Mouse (Mus musculus) heart, embryonic 15.5 days (tissue): ENCODE data around the gene Gins2. TPM values are rescaled to one million over a fixed set of nuclear protein-coding genes. Genes with fewer than 3 reads are reported as not detected.

ENCODE experiments used
- ATAC-seq: fragments of 200-750 bp; cut with Nextera tagmentation; replicated peaks from 2 replicates; pipeline ENCODE4 v1.8.0; 2017; ENCODE audit warnings: low read depth, moderate TSS enrichment; ENCODE audit not compliant: insufficient number of reproducible peaks, insufficient read depth, low FRiP score
- H3K27ac ChIP-seq: fragments of 300-500 bp; sonication (generic); 2 replicates; pipeline ENCODE4 v1.5.1; 2015; ENCODE audit warnings: mild to moderate bottlenecking, inconsistent platforms
- H3K27me3 ChIP-seq: fragments of 300-500 bp; sonication (generic); 2 replicates; pipeline ENCODE4 v1.6.1; 2015; ENCODE audit warnings: inconsistent platforms
- H3K36me3 ChIP-seq: fragments of 300-500 bp; sonication (generic); 2 replicates; pipeline ENCODE4 v1.6.1; 2015; ENCODE audit warnings: mild to moderate bottlenecking, inconsistent platforms
- H3K4me1 ChIP-seq: fragments of 300-500 bp; sonication (generic); replicated peaks from 2 replicates; pipeline ENCODE4 v1.6.1; 2015; ENCODE audit warnings: inconsistent platforms
- H3K4me2 ChIP-seq: fragments of 300-500 bp; sonication (generic); 2 replicates; pipeline ENCODE4 v1.6.1; 2015; ENCODE audit warnings: inconsistent platforms, mild to moderate bottlenecking, moderate library complexity
- H3K4me3 ChIP-seq: fragments of 300-500 bp; sonication (generic); 2 replicates; pipeline ENCODE4 v1.5.1; 2015; ENCODE audit warnings: mild to moderate bottlenecking, inconsistent platforms
- H3K9ac ChIP-seq: fragments of 300-500 bp; sonication (generic); 2 replicates; pipeline ENCODE4 v1.6.1; 2015; ENCODE audit warnings: mild to moderate bottlenecking, inconsistent platforms
- H3K9me3 ChIP-seq: fragments of 300-500 bp; sonication (generic); replicated peaks from 2 replicates; pipeline ENCODE4 v1.6.1; 2016; ENCODE audit warnings: inconsistent platforms
- WGBS: fragments of 180-500 bp; shearing (Covaris S2); methylation state at CpG from one replicate; pipeline ENCODE4 v1.1.7; 2015; ENCODE audit warnings: mixed read lengths; 5-methylcytosine and 5-hydroxymethylcytosine counted together
- polyA plus RNA-seq: library from polyadenylated mRNA; unstranded; fragments of >200 nt; fragmentation: Nextera tagmentation; extraction: Ambion mirVana; gene quantifications from 2 replicates; pipeline ENCODE4 v1.2.1, GENCODE M21; 2015

Gene Gins2
- polyA plus RNA-seq, 1 experiment from 2014 or later = 43.9 TPM

DNA sequence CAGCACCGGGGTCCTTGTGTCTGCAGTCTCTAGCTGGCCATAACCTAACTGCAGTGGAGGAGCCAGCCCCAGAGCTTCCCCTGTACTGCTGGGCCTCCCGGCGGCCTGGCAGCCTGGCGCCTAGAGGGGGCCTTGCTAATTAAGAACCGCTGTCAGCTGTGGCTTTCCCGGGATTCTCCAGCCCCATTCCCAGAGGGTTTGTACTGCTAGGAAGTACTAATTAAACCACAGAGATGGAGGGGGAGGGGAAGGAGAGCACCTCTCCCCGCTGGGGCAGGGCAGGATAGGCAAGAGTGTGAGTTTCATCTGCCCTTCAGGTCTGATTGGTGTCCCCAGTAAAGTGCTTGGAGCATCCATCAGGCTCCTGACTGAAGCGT lies 25.8 kb downstream of the Gins2 start:
- Histone ChIP-seq H3K9me3 (no peaks in the 10 kb centered on the region), H3K36me3 (peaks cover 28% of the 10 kb centered on the region), H3K4me1 (peaks cover 80% of the 10 kb centered on the region), H3K9ac (peak overlapping the region; percentile 25), H3K27ac (peak overlapping the region; percentile 89), H3K27me3 (no peaks in the 10 kb centered on the region), H3K4me2 (peak overlapping the region; percentile 37), H3K4me3 (no peak overlapping the region)
- WGBS = 15% methylated on average over 8 of the region's 8 CpGs
- ATAC-seq = peak; percentile 0; the same call in 1 of the 2 replicates

DNA sequence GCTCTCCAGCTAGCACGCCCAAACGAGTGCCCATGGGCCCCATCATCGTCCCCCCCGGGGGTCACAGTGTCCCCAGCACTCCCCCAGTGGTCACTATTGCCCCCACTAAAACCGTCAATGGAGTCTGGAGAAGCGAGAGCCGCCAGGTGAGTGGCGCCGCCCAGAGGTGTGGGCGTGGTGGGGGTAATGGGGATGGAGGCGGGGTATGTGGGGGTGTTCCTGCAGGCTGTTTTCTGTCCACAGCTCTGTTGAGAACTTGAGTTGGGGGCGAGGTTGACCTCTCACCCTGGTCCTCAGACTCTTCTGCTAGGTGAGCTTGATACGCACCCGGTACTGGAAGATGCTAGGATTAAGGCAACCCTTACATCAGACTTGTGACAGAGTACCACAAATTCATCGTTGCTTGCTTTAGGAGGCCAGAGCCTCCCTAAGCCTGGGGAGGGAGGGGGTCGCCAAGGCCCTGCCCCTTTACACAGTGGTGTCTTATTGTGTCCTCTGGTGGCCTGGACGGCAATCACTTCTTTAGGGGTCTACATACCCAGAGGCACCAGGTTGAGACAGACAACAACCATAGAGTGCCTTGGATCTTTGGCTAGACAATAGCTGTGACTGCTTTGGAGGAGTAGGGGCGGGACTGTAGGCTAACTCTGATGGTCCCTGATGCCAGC lies 26.3 kb downstream of the Gins2 start:
- no peak for ATAC-seq
- Histone ChIP-seq H3K27ac (peak overlapping the region; percentile 89), H3K36me3 (peaks cover 23% of the 10 kb centered on the region), H3K4me1 (peaks cover 86% of the 10 kb centered on the region), H3K4me3 (no peak overlapping the region), H3K4me2 (peak overlapping the region; percentile 37; the same call in 1 of the 2 replicates), H3K27me3 (no peaks in the 10 kb centered on the region), H3K9ac (peak overlapping the region; percentile 25), H3K9me3 (no peaks in the 10 kb centered on the region)
- WGBS = 77% methylated on average over 18 of the region's 18 CpGs

DNA sequence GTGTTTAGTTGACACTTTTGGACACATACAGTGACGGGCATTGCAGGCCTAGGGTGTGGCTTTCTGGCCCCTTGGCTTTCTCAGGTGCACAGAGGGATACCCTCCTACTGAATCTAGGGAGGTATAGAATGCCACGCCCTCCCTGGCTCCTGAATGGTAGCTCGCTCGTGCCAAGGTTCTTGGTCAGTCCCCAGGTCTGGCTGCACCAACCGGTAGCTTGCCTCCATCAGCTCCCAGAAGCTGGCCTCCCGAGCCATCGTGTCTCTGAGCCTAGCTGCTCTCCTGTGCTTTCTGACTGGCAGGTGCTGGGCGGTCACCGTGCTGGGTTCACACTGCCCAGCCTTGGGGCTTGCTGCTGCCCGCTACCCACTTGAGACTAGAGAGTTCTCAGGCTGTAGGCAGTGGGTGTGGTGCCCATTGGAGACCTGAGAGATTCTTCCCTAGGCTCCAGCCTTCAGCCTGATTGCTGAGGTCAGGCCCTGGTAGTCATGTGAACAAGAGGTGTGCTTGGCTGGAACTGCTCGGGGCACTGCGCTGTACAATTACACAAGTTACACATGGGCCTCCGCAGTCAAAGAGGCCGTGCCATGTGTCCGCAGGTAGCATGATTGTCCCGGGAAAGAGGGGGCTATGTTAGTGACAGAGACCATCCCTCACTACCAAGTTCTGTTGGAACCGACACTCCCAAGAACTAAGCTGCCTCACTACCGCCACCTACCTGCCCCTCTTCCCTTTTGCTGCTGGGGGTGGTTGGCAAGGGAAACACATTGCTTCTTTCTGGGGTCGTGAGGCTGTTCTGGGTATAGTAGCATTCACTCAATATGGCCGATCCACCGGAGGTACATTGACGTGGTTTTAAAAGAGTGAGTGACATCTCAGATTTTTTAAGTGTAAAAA lies 27.3 kb downstream of the Gins2 start:
- WGBS = 65% methylated on average over 22 of the region's 22 CpGs
- Histone ChIP-seq H3K27ac (peak overlapping the region; percentile 89; the same call in 1 of the 2 replicates), H3K4me1 (peaks cover 95% of the 10 kb centered on the region)

DNA sequence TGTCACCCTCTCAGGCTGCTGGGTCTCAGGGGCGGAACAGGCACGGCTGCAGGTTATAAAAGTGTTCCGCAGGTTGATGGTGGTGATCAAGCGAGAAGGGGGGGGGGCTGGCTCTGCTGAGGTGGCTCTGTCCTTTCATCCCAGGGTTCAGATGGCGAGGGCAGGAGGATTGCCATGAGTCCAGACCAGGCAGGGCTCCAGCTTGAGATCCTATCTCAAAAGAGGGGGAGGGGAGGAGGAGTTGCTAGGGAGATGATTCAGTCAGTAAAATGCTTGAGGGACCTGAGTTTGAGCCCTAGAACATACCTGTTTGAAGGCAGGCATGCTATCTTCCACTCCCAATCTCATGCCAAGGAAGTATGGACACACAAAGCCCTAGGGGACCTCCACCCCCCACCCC lies 28.6 kb downstream of the Gins2 start:
- no peak overlapping the region for H3K4me3 ChIP-seq
- H3K27me3 ChIP-seq = no peaks in the 10 kb centered on the region
- no peak overlapping the region for H3K27ac ChIP-seq
- no peak for ATAC-seq
- H3K4me1 ChIP-seq = peaks cover 100% of the 10 kb centered on the region
- no peak overlapping the region for H3K4me2 ChIP-seq
- 86% methylated on average over 5 of the region's 5 CpGs for WGBS
- H3K36me3 ChIP-seq = 0 out of 2 replicates have a peak, but pooled peaks cover 4% of the 10 kb centered on the region
- H3K9ac ChIP-seq = no peak overlapping the region
- no peaks in the 10 kb centered on the region for H3K9me3 ChIP-seq

More for the DNA sequence above, 27.3 kb downstream of the Gins2 start:
- Histone ChIP-seq H3K4me3 (no peak overlapping the region), H3K27me3 (no peaks in the 10 kb centered on the region), H3K9me3 (no peaks in the 10 kb centered on the region), H3K9ac (0 out of 2 replicates have a peak overlapping the region, but pooled peaks have one; percentile 25), H3K4me2 (no peak overlapping the region), H3K36me3 (peaks cover 13% of the 10 kb centered on the region; the same call in 1 of the 2 replicates)
- no peak for ATAC-seq

DNA sequence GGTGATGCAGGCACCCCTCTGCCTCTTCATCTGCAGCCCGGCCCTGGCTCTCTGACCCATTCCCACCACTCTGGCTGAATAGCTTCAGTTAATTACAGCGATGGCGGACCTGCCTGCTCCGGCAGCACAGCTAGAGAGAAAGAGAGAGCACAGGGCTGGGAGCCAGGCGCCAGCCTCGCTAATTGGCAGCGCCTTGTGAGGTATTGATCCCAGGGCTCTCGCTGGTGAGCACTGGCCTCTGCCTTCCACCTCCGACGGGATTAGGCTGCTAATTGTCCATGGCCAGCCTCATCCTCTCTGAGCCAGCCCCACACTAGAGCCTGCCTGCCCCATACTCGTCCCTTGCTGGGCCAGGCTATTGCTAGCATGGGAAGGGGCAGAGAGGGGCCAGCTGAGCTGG lies 29.4 kb downstream of the Gins2 start:
- Histone ChIP-seq H3K9me3 (no peaks in the 10 kb centered on the region), H3K4me1 (peaks cover 100% of the 10 kb centered on the region), H3K4me2 (no peak overlapping the region), H3K27me3 (no peaks in the 10 kb centered on the region), H3K36me3 (0 out of 2 replicates have a peak, but pooled peaks cover 4% of the 10 kb centered on the region), H3K27ac (no peak overlapping the region), H3K9ac (no peak overlapping the region), H3K4me3 (no peak overlapping the region)
- WGBS = 76% methylated on average over 11 of the region's 11 CpGs
- ATAC-seq = no peak

DNA sequence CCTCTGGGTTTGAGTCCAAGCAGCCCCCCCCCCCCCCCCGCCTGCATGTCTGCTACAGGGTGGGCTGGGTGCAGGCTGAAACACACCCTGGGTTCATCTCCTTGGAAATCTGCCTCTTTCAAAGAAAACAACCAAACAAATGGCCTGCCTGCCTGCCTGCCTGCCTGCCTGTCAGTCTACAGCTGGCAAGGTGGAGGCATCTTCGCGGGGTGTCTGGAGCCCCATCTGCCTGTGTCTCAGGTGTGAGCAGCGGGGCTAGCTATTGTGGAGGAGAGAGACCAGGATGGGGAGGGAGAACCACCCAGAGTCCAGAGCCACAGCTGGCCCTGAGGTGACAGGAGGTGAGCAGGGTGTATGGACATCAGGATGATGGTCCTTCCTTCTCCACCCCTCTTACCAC lies 30.9 kb downstream of the Gins2 start:
- 0 out of 2 replicates have a peak overlapping the region, but pooled peaks have one; percentile 6 for H3K27ac ChIP-seq

DNA sequence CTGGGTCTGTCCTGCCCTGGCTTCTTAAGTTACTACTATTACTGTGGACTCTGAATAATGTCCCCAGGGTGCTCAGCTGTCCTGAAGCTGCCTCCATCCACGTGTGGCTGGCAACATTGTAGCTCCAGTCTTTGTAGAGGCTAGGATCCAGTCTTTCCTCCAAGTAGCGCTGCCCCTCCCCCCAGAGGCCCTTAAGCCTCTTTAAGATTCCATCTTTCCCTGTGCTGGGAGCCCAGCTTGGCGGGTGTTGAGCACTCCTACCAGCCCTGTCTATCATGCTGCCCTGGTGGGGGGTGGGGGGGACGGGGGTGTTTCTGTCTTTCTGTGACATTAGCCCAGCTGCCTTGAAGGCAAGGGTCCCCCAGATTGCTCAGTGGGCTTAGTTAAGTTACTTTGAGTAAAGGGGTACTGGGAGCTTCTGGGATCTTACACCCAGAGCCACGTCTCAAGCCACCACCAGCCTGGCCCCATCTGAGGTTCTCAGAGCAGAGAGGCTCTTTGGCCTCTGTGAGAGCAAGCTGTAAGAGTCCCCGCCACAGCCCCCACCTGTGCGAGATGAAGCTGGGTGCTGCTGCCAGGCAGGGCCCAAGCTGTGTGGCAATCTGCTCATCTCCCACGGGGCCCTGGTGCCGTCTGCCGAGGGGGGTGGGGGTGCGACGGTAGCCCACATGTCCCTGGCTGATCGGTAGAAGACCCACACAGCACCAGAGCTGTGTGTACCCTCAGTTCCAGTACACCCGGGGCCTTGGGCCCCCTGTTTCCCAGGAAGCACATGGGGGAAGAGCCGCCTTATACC lies 31.7 kb downstream of the Gins2 start:
- H3K9me3 ChIP-seq = no peaks in the 10 kb centered on the region
- H3K27ac ChIP-seq = peak overlapping the region; percentile 96
- H3K4me1 ChIP-seq = peaks cover 99% of the 10 kb centered on the region
- ATAC-seq = no peak
- peaks cover 12% of the 10 kb centered on the region; the same call in 1 of the 2 replicates for H3K36me3 ChIP-seq
- 58% methylated on average over 15 of the region's 15 CpGs for WGBS
- 0 out of 2 replicates have a peak overlapping the region, but pooled peaks have one; percentile 50 for H3K4me2 ChIP-seq
- no peaks in the 10 kb centered on the region for H3K27me3 ChIP-seq
- H3K4me3 ChIP-seq = no peak overlapping the region
- H3K9ac ChIP-seq = peak overlapping the region; percentile 45

More for the DNA sequence above, 30.9 kb downstream of the Gins2 start:
- H3K9ac ChIP-seq = no peak overlapping the region
- H3K9me3 ChIP-seq = no peaks in the 10 kb centered on the region
- H3K4me1 ChIP-seq = peaks cover 99% of the 10 kb centered on the region
- H3K27me3 ChIP-seq = no peaks in the 10 kb centered on the region
- WGBS = 71% methylated on average over 4 of the region's 4 CpGs
- H3K36me3 ChIP-seq = peaks cover 12% of the 10 kb centered on the region; the same call in 1 of the 2 replicates
- H3K4me2 ChIP-seq = no peak overlapping the region
- no peak for ATAC-seq
- H3K4me3 ChIP-seq = no peak overlapping the region

DNA sequence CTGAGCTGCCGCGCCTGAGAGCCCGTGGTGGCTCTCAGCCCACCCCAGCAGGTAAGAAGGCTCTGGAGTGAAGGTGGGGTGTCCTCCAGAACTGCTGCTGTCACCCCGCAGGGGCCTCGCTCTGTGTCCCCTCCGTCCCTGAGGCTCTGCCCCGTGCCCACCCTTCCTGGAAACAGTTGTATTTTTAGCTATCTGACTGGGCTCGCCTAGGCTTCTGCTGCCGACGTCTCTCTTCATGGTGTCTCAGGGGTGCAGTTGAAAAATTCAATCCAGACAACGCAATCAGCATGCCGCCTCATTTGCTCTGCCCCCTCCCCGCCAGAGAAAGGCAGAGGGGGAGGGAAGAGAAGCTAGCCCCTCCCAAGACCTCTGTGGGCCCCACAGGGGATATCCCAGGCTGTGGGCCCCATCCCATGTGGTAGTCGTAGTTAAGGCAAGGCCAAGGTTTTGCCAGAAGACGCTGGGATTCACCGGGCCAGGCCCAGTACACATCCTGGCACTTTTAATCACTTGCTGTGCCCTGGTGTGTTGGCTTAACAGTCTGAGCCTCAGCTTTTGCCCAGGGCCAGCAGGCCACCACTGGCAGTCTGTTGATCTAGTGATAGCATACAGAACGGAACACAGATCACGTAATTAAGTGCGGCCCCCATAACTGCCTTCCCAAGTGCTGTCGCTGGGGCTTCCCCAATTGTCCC lies 32.8 kb downstream of the Gins2 start:
- Histone ChIP-seq H3K36me3 (peaks cover 12% of the 10 kb centered on the region; the same call in 1 of the 2 replicates), H3K9me3 (no peaks in the 10 kb centered on the region), H3K4me3 (peak overlapping the region; percentile 24), H3K4me2 (peak overlapping the region; percentile 50), H3K4me1 (peaks cover 99% of the 10 kb centered on the region), H3K9ac (peak overlapping the region; percentile 45), H3K27ac (peak overlapping the region; percentile 96), H3K27me3 (no peaks in the 10 kb centered on the region)
- peak; percentile 10; the same call in 1 of the 2 replicates for ATAC-seq
- 27% methylated on average over 20 of the region's 20 CpGs for WGBS

DNA sequence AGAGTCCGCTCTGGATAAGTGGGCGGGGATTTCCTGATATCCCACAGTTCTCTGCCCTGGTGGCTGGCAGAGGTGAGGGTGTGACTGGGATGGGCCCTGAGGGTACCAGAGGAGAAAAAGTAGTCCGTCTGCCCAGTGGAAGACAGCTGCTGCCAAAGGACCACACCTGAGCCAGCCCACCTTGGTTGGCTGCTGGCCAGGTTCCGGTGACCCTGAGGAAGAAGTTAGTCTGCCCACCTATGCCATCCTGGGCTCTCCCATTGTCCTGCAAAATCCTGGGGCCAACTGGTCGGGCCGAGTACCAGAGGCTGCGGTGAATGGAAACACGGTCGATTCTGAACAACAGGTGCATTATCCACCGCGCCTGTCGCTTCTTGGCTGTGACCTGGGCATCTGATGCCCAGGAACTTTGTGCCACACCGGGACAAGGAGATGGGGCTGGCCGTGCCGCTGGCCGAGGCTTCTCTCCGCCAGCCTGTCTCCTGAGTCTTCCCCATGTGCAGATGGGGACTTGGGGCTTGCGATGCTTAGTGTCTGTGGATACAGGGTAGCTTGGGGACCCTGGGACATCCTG lies 34.6 kb downstream of the Gins2 start:
- Histone ChIP-seq H3K4me1 (peaks cover 99% of the 10 kb centered on the region), H3K27me3 (no peaks in the 10 kb centered on the region), H3K9ac (no peak overlapping the region), H3K36me3 (peaks cover 12% of the 10 kb centered on the region; the same call in 1 of the 2 replicates), H3K9me3 (no peaks in the 10 kb centered on the region), H3K4me2 (no peak overlapping the region), H3K27ac (peak overlapping the region; percentile 96; the same call in 1 of the 2 replicates), H3K4me3 (no peak overlapping the region)
- 86% methylated on average over 18 of the region's 18 CpGs for WGBS
- no peak for ATAC-seq
